Mouse (Mus musculus) liver, adult 2 months (tissue): Measurements from ENCODE around the gene Col5a1.

Experiments used
- CTCF ChIP-seq: fragments of 200-500 bp; IDR thresholded peaks from 2 replicates; pipeline ENCODE4 v1.5.1; 2011; ENCODE audit warnings: low read depth, low read length, control low read depth
- POLR2A ChIP-seq: fragments of 200-500 bp; IDR thresholded peaks from 2 replicates; pipeline ENCODE4 v1.6.1; 2011; ENCODE audit warnings: low read length, control low read depth; ENCODE audit not compliant: insufficient read depth; ENCODE audit errors: extremely low read depth

GRCm38 (mm10) chr2:27891922-27892541 is 5.8 kb downstream of the Col5a1 start:
- TF ChIP-seq POLR2A (no peak), CTCF (no peak)
